Comparison of ENCODE assay signal across 8 mouse cellular contexts in genomic region chr1:180768334-180769168, GRCm38 (mm10). TPM values are rescaled to one million over a fixed set of nuclear protein-coding genes. Genes with fewer than 3 reads are reported as not detected.
DNase-seq lines count a peak whose midpoint lies in the region; ATAC-seq and TF ChIP-seq lines count a peak whose summit lies in the region.

No protein-coding gene starts in this region.

- WGBS in embryonic facial prominence, embryonic 12.5 days: 3% methylated on average over 37 of the region's 37 CpGs
- WGBS in kidney, adult 2 months: 4% methylated on average over 37 of the region's 37 CpGs
- 3% methylated on average over 37 of the region's 37 CpGs for WGBS in limb, embryonic 13.5 days
- 3% methylated on average over 37 of the region's 37 CpGs for WGBS in midbrain, embryonic 14.5 days

- H3K4me3 ChIP-seq in embryonic facial prominence, embryonic 12.5 days: peak overlapping the region; percentile 44
- H3K4me3 ChIP-seq in kidney, adult 2 months (ENCODE audit: insufficient read depth, low read depth, low read length): peak overlapping the region; percentile 63
- peak overlapping the region; percentile 53 for H3K4me3 ChIP-seq in limb, embryonic 13.5 days
- H3K4me3 ChIP-seq in midbrain, embryonic 14.5 days (replicated peaks; ENCODE audit: low read depth, low read length): peak overlapping the region; percentile 43

- H3K9me3 ChIP-seq in embryonic facial prominence, embryonic 12.5 days: no peaks in the 10 kb centered on the region
- no peaks in the 10 kb centered on the region for H3K9me3 ChIP-seq in limb, embryonic 13.5 days
- no peaks in the 10 kb centered on the region for H3K9me3 ChIP-seq in midbrain, embryonic 14.5 days (ENCODE audit: control insufficient read depth, low read length)

- peak overlapping the region; percentile 77 for H3K4me2 ChIP-seq in embryonic facial prominence, embryonic 12.5 days (replicated peaks)
- H3K4me2 ChIP-seq in limb, embryonic 13.5 days (replicated peaks): peak overlapping the region; percentile 77
- H3K4me2 ChIP-seq in midbrain, embryonic 14.5 days (ENCODE audit: low read length): peak overlapping the region; percentile 69

- H3K4me1 ChIP-seq in embryonic facial prominence, embryonic 12.5 days: peaks cover 12% of the 10 kb centered on the region; the same call in 1 of the 2 replicates
- peaks cover 6% of the 10 kb centered on the region; the same call in 1 of the 2 replicates for H3K4me1 ChIP-seq in kidney, adult 2 months (ENCODE audit: control insufficient read depth, insufficient read depth, low read length)
- H3K4me1 ChIP-seq in limb, embryonic 13.5 days: peaks cover 13% of the 10 kb centered on the region
- H3K4me1 ChIP-seq in midbrain, embryonic 14.5 days (ENCODE audit: control insufficient read depth, insufficient read depth, low read length): peaks cover 16% of the 10 kb centered on the region; the same call in 1 of the 2 replicates

- ATAC-seq in embryonic facial prominence, embryonic 12.5 days (ENCODE audit: insufficient number of reproducible peaks, insufficient read depth, low FRiP score, low TSS enrichment): peak; percentile 70
- ATAC-seq in limb, embryonic 13.5 days (ENCODE audit: low FRiP score, low read depth): peak; percentile 89
- peak; percentile 87 for ATAC-seq in midbrain, embryonic 14.5 days (ENCODE audit: low FRiP score, low TSS enrichment)

- TF ChIP-seq POLR2A in kidney, adult 2 months (IDR thresholded peaks at IDR 0.05; ENCODE audit: low read depth, low read length): no peak

- no peaks in the 10 kb centered on the region for H3K36me3 ChIP-seq in embryonic facial prominence, embryonic 12.5 days
- H3K36me3 ChIP-seq in kidney, adult 2 months (ENCODE audit: control insufficient read depth, insufficient read depth, low read length): no peaks in the 10 kb centered on the region
- no peaks in the 10 kb centered on the region for H3K36me3 ChIP-seq in limb, embryonic 13.5 days
- H3K36me3 ChIP-seq in midbrain, embryonic 14.5 days (ENCODE audit: control insufficient read depth, insufficient read depth, low read length): no peaks in the 10 kb centered on the region

- H3K9ac ChIP-seq in embryonic facial prominence, embryonic 12.5 days: peak overlapping the region; percentile 60
- H3K9ac ChIP-seq in limb, embryonic 13.5 days: peak overlapping the region; percentile 76
- peak overlapping the region; percentile 61 for H3K9ac ChIP-seq in midbrain, embryonic 14.5 days (replicated peaks; ENCODE audit: low read length)

- TF ChIP-seq CTCF in kidney, adult 2 months (conservative IDR thresholded peaks at IDR 0.05; ENCODE audit: insufficient read depth, insufficient read length, low read depth, low read length): peak; percentile 58

- DNase-seq in 416B (ENCODE audit: low read depth): peak; percentile 82
- DNase-seq in adrenal gland, postnatal 36 days: peak; percentile 84 to 90
- peak; percentile 68 for DNase-seq in heart, adult 8-10 months (ENCODE audit: low spot score)
- peak; percentile 83 for DNase-seq in kidney, adult 2 months
- DNase-seq in midbrain, embryonic 14.5 days: peak; percentile 88
- DNase-seq in spleen, adult 12 weeks (ENCODE audit: low spot score): peak; percentile 51

- H3K27me3 ChIP-seq in embryonic facial prominence, embryonic 12.5 days: no peaks in the 10 kb centered on the region
- no peaks in the 10 kb centered on the region for H3K27me3 ChIP-seq in kidney, adult 2 months (replicated peaks; ENCODE audit: control insufficient read depth, insufficient read depth, low read length)
- H3K27me3 ChIP-seq in limb, embryonic 13.5 days: no peaks in the 10 kb centered on the region
- H3K27me3 ChIP-seq in midbrain, embryonic 14.5 days (ENCODE audit: control insufficient read depth, insufficient read depth, low read length): no peaks in the 10 kb centered on the region

- H3K27ac ChIP-seq in embryonic facial prominence, embryonic 12.5 days: peak overlapping the region; percentile 4
- H3K27ac ChIP-seq in kidney, adult 2 months (ENCODE audit: insufficient read depth, low read depth, low read length): peak overlapping the region; percentile 88
- peak overlapping the region; percentile 61 for H3K27ac ChIP-seq in limb, embryonic 13.5 days
- H3K27ac ChIP-seq in midbrain, embryonic 14.5 days (replicated peaks; ENCODE audit: low read depth, low read length): peak overlapping the region; percentile 73

RNA-seq across cellular contexts. Expression of gene Acbd3, which starts 42.7 kb away (rescaled TPM):
- total RNA-seq in adrenal gland, postnatal 36 days (2021): 10 to 100 TPM; 48.6 to 54.3 TPM
- polyA plus RNA-seq in embryonic facial prominence, embryonic 12.5 days (2016; fragmentation: Nextera tagmentation; extraction: Ambion mirVana): 27.8 and 29.2 TPM in 2 replicates
- total RNA-seq in heart, adult 8-10 months (2022): 10 to 100 TPM; 19.4 to 24.6 (median 22.0) TPM
- 9.6 and 12.1 TPM in 2 replicates for polyA plus RNA-seq in kidney, adult 2 months (2012; rRNA removed)
- 25.0 and 25.4 TPM in 2 replicates for polyA plus RNA-seq in limb, embryonic 13.5 days (2015; fragmentation: Nextera tagmentation; extraction: Ambion mirVana)
- 25.2 and 27.2 TPM in 2 replicates for polyA plus RNA-seq in midbrain, embryonic 14.5 days (2014; fragmentation: Nextera tagmentation; extraction: Ambion mirVana)

RNA-seq across cellular contexts. Expression of gene H3f3a, which starts 45.2 kb away (rescaled TPM):
- total RNA-seq in adrenal gland, postnatal 36 days (2021): 100 to 1,000 TPM; 680 to 813 TPM
- 3,184 and 3,209 TPM in 2 replicates for polyA plus RNA-seq in embryonic facial prominence, embryonic 12.5 days (2016; fragmentation: Nextera tagmentation; extraction: Ambion mirVana)
- 100 to 1,000 TPM; 363 to 431 (median 376) TPM for total RNA-seq in heart, adult 8-10 months (2022)
- 324 and 348 TPM in 2 replicates for polyA plus RNA-seq in kidney, adult 2 months (2012; rRNA removed)
- 3,132 and 3,199 TPM in 2 replicates for polyA plus RNA-seq in limb, embryonic 13.5 days (2015; fragmentation: Nextera tagmentation; extraction: Ambion mirVana)
- 3,827 and 3,910 TPM in 2 replicates for polyA plus RNA-seq in midbrain, embryonic 14.5 days (2014; fragmentation: Nextera tagmentation; extraction: Ambion mirVana)

Comparison
In these comparisons a context has a peak if more than half of its experiments do, and no peak if none do; other contexts are left out.
1. Peak in every context shown above with its lines: DNase-seq, ATAC-seq, H3K4me3 ChIP-seq and H3K27ac ChIP-seq.
2. H3K27ac ChIP-seq: peak in every context shown above with its lines; median percentile 88 in kidney, adult 2 months; 73 in midbrain, embryonic 14.5 days; 61 in limb, embryonic 13.5 days; 4 in embryonic facial prominence, embryonic 12.5 days.